Mouse (Mus musculus): ENCODE results near the gene Ilk.
"Not testable (repeated sequence)": the region's sequence is repeated elsewhere in the genome, so short reads cannot be mapped to it uniquely, and the experiment has no call there.

The Ilk gene

GRCm38 (mm10) chr7:105743246-105743925 is 7.0 kb downstream of the Ilk start:
- DNase-seq (ENCODE audit: low spot score in 2 of 2): not testable (repeated sequence)

GRCm38 (mm10) chr7:105743926-105744590 is 7.7 kb downstream of the Ilk start, which contains the start of gene Taf10:
Taf10 (minus strand) TSS chr7:105744361.
- peak; percentile 88 to 93 for DNase-seq (ENCODE audit: low spot score in 2 of 2)

GRCm38 (mm10) chr7:105747776-105748175 is 11.4 kb downstream of the Ilk start:
- no peak for DNase-seq (ENCODE audit: low spot score in 2 of 2)

DNA sequence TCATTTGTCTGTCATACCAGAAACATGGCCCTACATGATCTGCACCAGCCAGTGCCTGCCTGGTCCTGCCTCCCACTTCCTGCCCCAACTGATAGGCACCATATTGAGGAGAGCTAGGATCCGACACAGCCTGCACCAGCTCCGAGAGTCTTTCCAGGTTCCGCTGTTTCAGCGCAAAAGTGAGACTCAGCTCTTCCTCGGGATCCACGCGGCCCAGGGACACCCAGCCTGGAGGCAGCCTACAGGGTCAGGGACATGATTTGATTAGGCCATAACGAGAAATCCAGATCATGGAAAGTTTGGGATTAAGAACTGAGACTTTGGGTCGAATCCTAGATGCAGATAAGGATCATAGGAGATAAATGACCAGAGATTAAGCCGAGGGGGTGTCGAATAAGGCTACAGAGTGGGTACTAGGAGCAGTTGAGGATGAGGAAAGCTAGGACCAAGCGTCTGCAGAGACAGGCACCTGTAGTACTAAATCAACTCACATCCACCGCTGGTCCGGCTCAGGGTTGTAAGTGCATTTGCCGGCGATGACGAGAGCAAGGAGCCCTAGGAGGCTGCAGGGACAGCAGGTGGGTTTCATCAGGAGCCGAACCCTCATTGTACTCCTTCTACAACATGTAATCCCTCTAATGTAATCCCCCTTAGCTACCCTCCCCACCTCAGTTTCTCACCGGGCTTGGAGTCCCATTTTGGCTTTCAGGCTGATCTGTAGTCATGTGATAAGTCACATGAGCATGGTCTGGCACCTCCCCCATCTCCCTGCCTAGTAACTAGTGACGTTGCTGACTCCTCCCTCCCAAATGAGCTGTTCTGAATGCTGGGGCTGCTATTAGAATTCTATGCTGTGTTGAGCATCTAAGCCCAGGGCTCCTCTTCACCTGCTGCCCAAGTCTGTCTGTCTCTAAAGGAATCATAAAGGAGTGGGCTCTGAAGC is 15.4 kb downstream of the Ilk start, which contains the start of gene Tpp1:
Gene Tpp1, minus strand, starts transcription at position 745 of the 943 bp plus-strand sequence.
- peak; percentile 87 to 91 for DNase-seq (ENCODE audit: low spot score in 2 of 2)

GRCm38 (mm10) chr7:105752716-105753115 is 16.3 kb downstream of the Ilk start:
- DNase-seq (ENCODE audit: low spot score in 2 of 2): no peak

GRCm38 (mm10) chr7:105753281-105753680 is 16.9 kb downstream of the Ilk start:
- DNase-seq (ENCODE audit: low spot score in 2 of 2): no peak

DNA sequence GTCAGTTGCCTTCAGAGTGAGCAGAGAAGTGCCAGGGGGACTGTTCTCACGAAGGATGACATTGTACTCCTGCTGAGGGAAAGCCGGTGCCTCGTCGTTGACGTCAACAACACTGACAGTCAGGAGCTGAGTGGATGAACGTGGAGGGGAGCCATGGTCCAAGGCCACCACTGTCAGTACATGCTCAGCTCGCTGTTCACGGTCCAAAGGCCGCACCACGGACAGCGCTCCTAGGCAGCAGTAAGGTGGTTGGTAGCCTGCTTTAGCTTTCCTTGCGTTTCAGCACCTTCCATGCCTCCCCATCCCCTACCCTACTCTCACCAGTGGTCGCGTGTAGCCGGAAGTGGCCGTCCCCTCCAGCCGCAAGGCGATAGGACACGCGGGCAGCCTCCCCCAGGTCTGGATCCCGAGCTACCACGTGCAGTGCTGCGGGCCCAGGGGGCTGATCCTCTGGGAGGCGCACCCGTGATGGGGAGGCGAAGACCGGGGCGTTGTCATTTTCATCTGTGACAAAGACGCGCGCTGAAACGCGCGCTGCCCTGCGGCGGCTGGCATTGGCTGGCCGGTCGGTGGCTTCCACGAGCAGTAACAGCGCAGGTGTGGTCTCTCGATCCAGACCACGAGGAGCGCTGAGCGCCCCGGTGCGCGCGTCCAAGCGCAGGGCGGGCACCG is 25.6 kb downstream of the Ilk start:
- DNase-seq (ENCODE audit: low spot score in 2 of 2): no peak

DNA sequence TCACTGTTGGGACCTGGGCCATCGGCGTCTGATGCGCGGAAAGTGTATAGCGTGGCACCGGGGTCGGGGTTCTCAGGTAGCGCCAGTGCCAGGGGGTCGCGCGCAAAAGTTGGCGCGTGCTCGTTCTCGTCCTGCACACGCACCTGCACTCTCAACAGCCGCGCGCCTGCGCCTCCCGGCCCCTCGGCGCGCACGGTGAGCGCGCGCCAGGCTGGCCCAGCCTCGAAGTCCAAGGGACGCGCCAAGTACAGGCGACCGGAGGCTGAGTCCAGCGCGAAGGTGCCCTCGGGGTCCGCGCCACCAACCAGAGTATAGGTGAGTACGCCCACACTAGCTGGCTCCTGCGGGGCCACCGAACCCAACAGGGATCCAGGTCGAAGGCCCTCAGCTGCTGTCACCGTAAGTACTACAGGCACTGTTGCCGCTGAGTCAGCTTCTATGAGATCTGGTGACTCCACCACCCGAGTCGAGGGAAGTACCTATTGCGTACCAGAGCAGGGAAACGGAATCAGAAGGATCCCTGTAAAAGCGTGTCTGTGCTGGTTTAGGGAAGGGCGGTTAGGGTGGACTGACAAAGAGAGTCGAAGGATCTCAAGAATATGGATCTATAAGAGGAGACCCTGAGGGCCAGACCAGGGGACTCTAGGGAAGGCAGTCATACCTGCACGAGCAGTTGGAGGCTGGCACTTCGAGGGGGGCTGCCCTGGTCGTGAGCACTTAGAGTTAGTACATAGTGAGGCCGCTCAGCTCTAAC is 26.3 kb downstream of the Ilk start:
- DNase-seq (ENCODE audit: low spot score in 2 of 2): no peak

DNA sequence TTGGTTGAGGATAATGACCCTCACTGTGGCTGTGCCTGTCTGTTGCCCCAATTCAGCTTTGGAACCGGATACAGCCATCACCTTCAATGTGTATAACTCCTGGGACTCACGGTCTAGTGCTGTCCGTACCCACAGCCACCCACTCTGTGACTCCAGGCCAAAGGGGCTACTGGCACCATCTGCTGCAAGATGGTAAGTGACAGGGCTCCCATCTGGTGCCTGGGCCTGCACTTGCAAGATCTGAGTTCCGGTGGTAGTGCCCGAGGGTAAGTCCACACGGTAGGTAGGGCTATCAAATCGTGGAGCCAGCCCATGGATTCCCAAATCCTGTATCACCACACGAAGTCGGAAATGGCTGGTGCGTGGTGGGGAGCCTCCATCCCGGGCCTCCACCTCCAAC is 27.9 kb downstream of the Ilk start:
- DNase-seq (ENCODE audit: low spot score in 2 of 2): no peak

DNA sequence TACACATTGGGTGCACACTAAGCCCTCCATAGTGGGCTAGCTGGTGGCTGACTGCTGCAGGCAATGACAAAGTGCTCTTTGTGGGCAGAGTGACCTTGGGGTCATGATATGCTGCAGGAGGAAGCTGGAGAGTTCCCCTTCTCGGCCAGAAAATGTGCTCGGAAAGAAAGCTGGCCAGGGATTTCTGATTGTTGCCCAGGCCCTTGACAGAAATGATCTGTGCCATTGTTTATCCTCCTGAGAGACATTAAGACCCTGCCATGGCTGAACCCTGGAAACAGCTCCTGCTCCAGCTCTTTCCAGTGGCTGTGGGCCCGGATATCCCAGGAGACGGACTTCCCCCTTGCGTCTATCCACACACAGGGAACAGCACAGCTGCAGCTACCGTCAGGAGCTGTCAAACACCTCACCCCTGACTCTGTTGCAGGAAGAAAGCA is 31.4 kb downstream of the Ilk start:
- DNase-seq (ENCODE audit: low spot score in 2 of 2): no peak

DNA sequence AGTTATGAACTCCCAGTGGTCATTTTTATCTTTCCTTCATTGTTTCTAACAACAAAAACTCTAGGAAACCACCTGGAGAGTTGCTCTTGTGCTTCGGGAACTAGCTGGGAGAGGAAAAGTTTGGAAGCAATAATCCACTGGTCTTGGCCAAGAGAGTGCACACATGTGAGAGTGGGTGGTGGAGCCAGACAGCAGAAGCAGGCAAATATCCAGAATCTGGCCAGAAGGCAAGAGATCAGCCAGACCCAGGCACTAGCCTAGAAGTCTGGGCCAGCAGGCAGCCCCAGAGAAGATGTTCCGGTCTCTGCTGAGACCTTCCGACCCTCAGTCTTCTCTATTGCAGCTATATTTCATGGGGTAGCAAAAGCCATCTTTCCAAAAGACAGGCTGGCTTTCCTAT is 33.6 kb downstream of the Ilk start:
- DNase-seq (ENCODE audit: low spot score in 2 of 2): no peak

DNA sequence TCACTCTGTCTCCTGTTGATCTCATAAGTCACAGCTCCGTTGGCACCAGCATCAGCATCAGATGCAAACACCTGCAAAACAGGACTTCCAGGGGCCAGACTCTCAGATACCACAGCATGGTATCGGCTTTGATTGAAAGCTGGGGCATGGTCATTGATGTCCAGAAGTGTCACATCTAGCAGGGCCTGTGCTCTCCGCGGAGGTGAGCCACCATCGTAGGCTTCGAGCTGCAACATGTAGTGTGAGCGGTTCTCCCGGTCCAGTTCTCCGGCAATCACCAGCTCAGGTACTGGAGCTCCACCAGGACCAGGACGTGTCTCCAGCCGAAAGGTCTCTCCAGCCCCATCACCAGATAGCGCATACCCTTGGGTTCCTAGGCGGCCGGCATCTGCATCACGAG is 35.9 kb downstream of the Ilk start:
- DNase-seq (ENCODE audit: low spot score in 2 of 2): no peak

GRCm38 (mm10) chr7:105773041-105773440 is 36.6 kb downstream of the Ilk start:
- no peak for DNase-seq (ENCODE audit: low spot score in 2 of 2)

DNA sequence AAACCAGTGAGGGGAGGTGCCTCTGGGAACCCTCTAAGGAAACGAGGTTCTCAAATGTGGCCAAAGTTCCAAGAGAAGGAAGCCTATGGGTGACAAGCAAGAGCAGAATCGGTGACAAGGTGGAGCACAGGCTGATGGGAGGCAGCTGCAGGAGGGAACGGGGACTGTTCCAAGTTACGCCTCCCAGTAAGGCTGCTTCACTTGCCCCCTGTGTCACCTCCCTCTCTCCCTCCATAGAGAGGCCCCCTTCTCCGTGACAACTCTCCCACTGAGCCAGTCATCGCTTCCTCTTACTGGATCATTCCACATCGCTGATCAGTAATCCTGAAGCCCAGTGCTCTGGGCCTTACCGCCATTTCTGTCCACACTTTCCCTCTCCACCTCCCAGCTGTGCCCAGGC is 38.3 kb downstream of the Ilk start:
- DNase-seq (ENCODE audit: low spot score in 2 of 2): no peak

DNA sequence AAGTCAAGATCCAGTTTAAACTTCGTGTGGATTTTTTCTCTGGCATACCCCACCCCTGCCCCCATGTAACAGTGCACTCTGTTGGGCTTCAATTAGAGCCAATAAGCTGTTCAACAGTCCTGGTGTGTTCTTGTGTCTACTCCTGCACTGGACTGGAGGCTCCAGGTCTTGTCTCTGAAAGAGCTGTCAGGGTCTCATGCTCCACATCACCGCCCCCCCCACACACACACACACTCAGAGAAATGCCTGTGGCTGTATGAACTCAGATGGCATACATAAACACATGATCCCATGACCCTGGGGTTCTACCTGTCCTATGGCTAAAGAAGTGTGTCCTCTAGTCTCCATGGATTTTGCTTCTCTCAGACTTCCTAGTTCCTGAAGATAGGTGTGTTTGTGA is 39.6 kb downstream of the Ilk start:
- no peak for DNase-seq (ENCODE audit: low spot score in 2 of 2)

- no peak for DNase-seq (ENCODE audit: low spot score in 2 of 2)
These were observed 40.9 kb downstream of the Ilk start for GRCm38 (mm10) chr7:105777316-105777715.

GRCm38 (mm10) chr7:105777797-105778552 is 41.6 kb downstream of the Ilk start:
- DNase-seq (ENCODE audit: low spot score in 2 of 2): no peak

DNA sequence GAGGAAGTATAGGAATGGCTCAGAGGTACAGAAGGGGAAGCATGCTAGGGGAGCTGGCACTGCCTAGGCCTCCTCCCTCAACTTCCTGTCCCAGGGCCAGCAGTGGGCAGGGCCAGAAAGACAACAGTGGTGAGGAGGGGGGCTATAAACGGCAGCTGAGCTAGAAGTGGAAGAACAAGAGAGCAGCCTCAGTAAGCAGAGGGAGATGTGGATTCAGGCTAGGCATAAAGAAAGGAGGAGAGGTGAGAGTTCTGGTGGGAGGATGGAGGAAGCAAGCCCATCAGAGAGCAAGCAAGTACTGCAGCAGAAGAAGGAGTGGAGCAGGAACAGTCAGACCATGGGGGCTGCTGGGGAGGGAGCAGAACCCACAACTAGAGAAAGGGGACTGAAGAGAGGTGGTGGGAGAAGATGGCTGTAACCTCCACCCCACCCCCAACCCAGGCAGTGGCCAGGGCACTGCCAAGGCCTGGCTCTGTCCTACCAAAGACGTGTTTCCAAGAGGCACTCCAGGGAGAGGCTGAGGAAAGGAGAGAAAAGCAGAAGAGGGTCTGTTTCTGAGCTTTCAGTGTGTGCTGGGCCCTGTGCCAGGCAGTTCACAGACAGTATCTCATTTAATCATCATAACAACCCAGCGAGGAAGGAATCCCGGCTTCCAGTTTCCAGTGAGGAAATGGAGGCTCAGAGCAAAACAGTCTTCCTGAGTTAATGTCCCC is 42.3 kb downstream of the Ilk start:
- no peak for DNase-seq (ENCODE audit: low spot score in 2 of 2)

GRCm38 (mm10) chr7:105783861-105784260 is 47.5 kb downstream of the Ilk start:
- DNase-seq (ENCODE audit: low spot score in 2 of 2): no peak

GRCm38 (mm10) chr7:105784556-105784955 is 48.2 kb downstream of the Ilk start:
- no peak for DNase-seq (ENCODE audit: low spot score in 2 of 2)

Measured in spleen, postnatal 4 days (tissue).